Mouse (Mus musculus): ENCODE data around the gene Tcn2. TPM values are rescaled to one million over a fixed set of nuclear protein-coding genes. Genes with fewer than 3 reads are reported as not detected.
A peak's percentile ranks its signal among the peaks of the same experiment; 100 is the strongest.

Tcn2 gene
- polyA plus RNA-seq (2015; fragmentation: Nextera tagmentation; extraction: Ambion mirVana), result 34.8 and 37.3 TPM in 2 replicates

GRCm38 (mm10) chr11:3931511-3932211 is at the start of gene Tcn2:
TSS of gene Tcn2 (minus strand) at chr11:3932159.
- WGBS (ENCODE audit: insufficient replicate concordance), result under 1% methylated on average over 20 of the region's 26 CpGs
- H3K4me3 ChIP-seq (ENCODE audit: low read depth, low read length), result peak within 1 kb of the TSS; percentile 51
- peak within 1 kb of the TSS; percentile 26; the same call in 1 of the 2 replicates for H3K9ac ChIP-seq (ENCODE audit: low read depth, low read length)
- no peaks in the 10 kb centered on the region for H3K4me1 ChIP-seq (ENCODE audit: control insufficient read depth, low read depth, low read length)
- H3K9me3 ChIP-seq (replicated peaks; ENCODE audit: control insufficient read depth, low read length), result no peaks in the 10 kb centered on the region
- no peak within 1 kb of the TSS for H3K27ac ChIP-seq (ENCODE audit: low read length)
- H3K27me3 ChIP-seq (ENCODE audit: control insufficient read depth, insufficient read depth, low read depth, low read length), result no peaks in the 10 kb centered on the region
- ATAC-seq (ENCODE audit: low read depth), result peak; percentile 78
- no peaks in the 10 kb centered on the region for H3K36me3 ChIP-seq (ENCODE audit: control insufficient read depth, insufficient read depth)
- H3K4me2 ChIP-seq (ENCODE audit: low read depth, low read length), result peak within 1 kb of the TSS; percentile 49

GRCm38 (mm10) chr11:3981536-3981935 is 49.6 kb upstream of the Tcn2 start:
- ATAC-seq (ENCODE audit: low read depth), result no peak
- Histone ChIP-seq H3K36me3 (ENCODE audit: control insufficient read depth, insufficient read depth) (peaks cover 20% of the 10 kb centered on the region), H3K27me3 (ENCODE audit: control insufficient read depth, insufficient read depth, low read depth, low read length) (peaks cover 24% of the 10 kb centered on the region), H3K4me1 (ENCODE audit: control insufficient read depth, low read depth, low read length) (peaks cover 5% of the 10 kb centered on the region), H3K9me3 (replicated peaks; ENCODE audit: control insufficient read depth, low read length) (no peaks in the 10 kb centered on the region), H3K4me3 (ENCODE audit: low read depth, low read length) (no peak overlapping the region), H3K27ac (ENCODE audit: low read length) (no peak overlapping the region), H3K9ac (ENCODE audit: low read depth, low read length) (no peak overlapping the region), H3K4me2 (ENCODE audit: low read depth, low read length) (no peak overlapping the region)
- 48% methylated on average over 6 of the region's 6 CpGs for WGBS (ENCODE audit: insufficient replicate concordance)

- no peak overlapping the region for H3K27ac ChIP-seq (ENCODE audit: low read length)
- H3K9me3 ChIP-seq (replicated peaks; ENCODE audit: control insufficient read depth, low read length), result no peaks in the 10 kb centered on the region
- no peak for ATAC-seq (ENCODE audit: low read depth)
- peaks cover 10% of the 10 kb centered on the region for H3K27me3 ChIP-seq (ENCODE audit: control insufficient read depth, insufficient read depth, low read depth, low read length)
- no peak overlapping the region for H3K4me3 ChIP-seq (ENCODE audit: low read depth, low read length)
- peaks cover 5% of the 10 kb centered on the region for H3K4me1 ChIP-seq (ENCODE audit: control insufficient read depth, low read depth, low read length)
- no peak overlapping the region for H3K4me2 ChIP-seq (ENCODE audit: low read depth, low read length)
- 72% methylated on average over 5 of the region's 5 CpGs for WGBS (ENCODE audit: insufficient replicate concordance)
- H3K36me3 ChIP-seq (ENCODE audit: control insufficient read depth, insufficient read depth), result peaks cover 33% of the 10 kb centered on the region
- no peak overlapping the region for H3K9ac ChIP-seq (ENCODE audit: low read depth, low read length)
Observed at GRCm38 (mm10) chr11:3978421-3978820, 46.5 kb upstream of the Tcn2 start.

- Histone ChIP-seq H3K4me1 (ENCODE audit: control insufficient read depth, low read depth, low read length) (no peaks in the 10 kb centered on the region), H3K36me3 (ENCODE audit: control insufficient read depth, insufficient read depth) (peaks cover 47% of the 10 kb centered on the region), H3K9ac (ENCODE audit: low read depth, low read length) (no peak within 1 kb of the TSS), H3K9me3 (replicated peaks; ENCODE audit: control insufficient read depth, low read length) (no peaks in the 10 kb centered on the region), H3K27me3 (ENCODE audit: control insufficient read depth, insufficient read depth, low read depth, low read length) (no peaks in the 10 kb centered on the region), H3K4me3 (ENCODE audit: low read depth, low read length) (no peak within 1 kb of the TSS), H3K4me2 (ENCODE audit: low read depth, low read length) (no peak within 1 kb of the TSS), H3K27ac (ENCODE audit: low read length) (no peak within 1 kb of the TSS)
- WGBS (ENCODE audit: insufficient replicate concordance), result 82% methylated on average over 6 of the region's 6 CpGs
- no peak for ATAC-seq (ENCODE audit: low read depth)
Observed at GRCm38 (mm10) chr11:3976678-3977077, 44.7 kb upstream of the Tcn2 start, which contains the start of gene 4930556J24Rik. TSS of gene 4930556J24Rik (minus strand) at chr11:3976778.

- ATAC-seq (ENCODE audit: low read depth), result no peak
- H3K36me3 ChIP-seq (ENCODE audit: control insufficient read depth, insufficient read depth), result peaks cover 47% of the 10 kb centered on the region
Observed at GRCm38 (mm10) chr11:3974311-3974710, 42.4 kb upstream of the Tcn2 start.

GRCm38 (mm10) chr11:3973081-3973480 is 41.1 kb upstream of the Tcn2 start:
- no peak for ATAC-seq (ENCODE audit: low read depth)
- Histone ChIP-seq H3K27me3 (ENCODE audit: control insufficient read depth, insufficient read depth, low read depth, low read length) (no peaks in the 10 kb centered on the region), H3K9ac (ENCODE audit: low read depth, low read length) (no peak overlapping the region), H3K36me3 (ENCODE audit: control insufficient read depth, insufficient read depth) (peaks cover 46% of the 10 kb centered on the region), H3K27ac (ENCODE audit: low read length) (no peak overlapping the region), H3K9me3 (replicated peaks; ENCODE audit: control insufficient read depth, low read length) (no peaks in the 10 kb centered on the region), H3K4me1 (ENCODE audit: control insufficient read depth, low read depth, low read length) (no peaks in the 10 kb centered on the region), H3K4me3 (ENCODE audit: low read depth, low read length) (no peak overlapping the region), H3K4me2 (ENCODE audit: low read depth, low read length) (no peak overlapping the region)
- WGBS (ENCODE audit: insufficient replicate concordance), result 81% methylated on average over 7 of the region's 7 CpGs

More at GRCm38 (mm10) chr11:3974311-3974710, 42.4 kb upstream of the Tcn2 start:
- Histone ChIP-seq H3K4me1 (ENCODE audit: control insufficient read depth, low read depth, low read length) (no peaks in the 10 kb centered on the region), H3K9me3 (replicated peaks; ENCODE audit: control insufficient read depth, low read length) (no peaks in the 10 kb centered on the region), H3K9ac (ENCODE audit: low read depth, low read length) (no peak overlapping the region), H3K4me2 (ENCODE audit: low read depth, low read length) (no peak overlapping the region), H3K4me3 (ENCODE audit: low read depth, low read length) (no peak overlapping the region), H3K27ac (ENCODE audit: low read length) (no peak overlapping the region), H3K27me3 (ENCODE audit: control insufficient read depth, insufficient read depth, low read depth, low read length) (no peaks in the 10 kb centered on the region)
- 74% methylated on average over 3 of the region's 3 CpGs for WGBS (ENCODE audit: insufficient replicate concordance)

GRCm38 (mm10) chr11:3970361-3970760 is 38.4 kb upstream of the Tcn2 start:
- H3K36me3 ChIP-seq (ENCODE audit: control insufficient read depth, insufficient read depth), result peaks cover 26% of the 10 kb centered on the region
- no peak overlapping the region for H3K9ac ChIP-seq (ENCODE audit: low read depth, low read length)
- 85% methylated on average over 7 of the region's 7 CpGs for WGBS (ENCODE audit: insufficient replicate concordance)
- no peaks in the 10 kb centered on the region for H3K27me3 ChIP-seq (ENCODE audit: control insufficient read depth, insufficient read depth, low read depth, low read length)
- ATAC-seq (ENCODE audit: low read depth), result no peak
- no peaks in the 10 kb centered on the region; the same call in 1 of the 2 replicates for H3K4me1 ChIP-seq (ENCODE audit: control insufficient read depth, low read depth, low read length)
- H3K4me3 ChIP-seq (ENCODE audit: low read depth, low read length), result no peak overlapping the region
- no peak overlapping the region for H3K4me2 ChIP-seq (ENCODE audit: low read depth, low read length)
- H3K9me3 ChIP-seq (replicated peaks; ENCODE audit: control insufficient read depth, low read length), result no peaks in the 10 kb centered on the region
- H3K27ac ChIP-seq (ENCODE audit: low read length), result no peak overlapping the region

- no peak overlapping the region for H3K4me3 ChIP-seq (ENCODE audit: low read depth, low read length)
- no peaks in the 10 kb centered on the region for H3K27me3 ChIP-seq (ENCODE audit: control insufficient read depth, insufficient read depth, low read depth, low read length)
- H3K9me3 ChIP-seq (replicated peaks; ENCODE audit: control insufficient read depth, low read length), result no peaks in the 10 kb centered on the region
- H3K27ac ChIP-seq (ENCODE audit: low read length), result no peak overlapping the region
- no peak overlapping the region for H3K4me2 ChIP-seq (ENCODE audit: low read depth, low read length)
- WGBS (ENCODE audit: insufficient replicate concordance), result 61% methylated on average over 3 of the region's 3 CpGs
- ATAC-seq (ENCODE audit: low read depth), result no peak
- peaks cover 23% of the 10 kb centered on the region for H3K36me3 ChIP-seq (ENCODE audit: control insufficient read depth, insufficient read depth)
- peaks cover 2% of the 10 kb centered on the region for H3K4me1 ChIP-seq (ENCODE audit: control insufficient read depth, low read depth, low read length)
- H3K9ac ChIP-seq (ENCODE audit: low read depth, low read length), result no peak overlapping the region
Observed at GRCm38 (mm10) chr11:3969837-3970236, 37.9 kb upstream of the Tcn2 start.

- H3K4me1 ChIP-seq (ENCODE audit: control insufficient read depth, low read depth, low read length), result peaks cover 7% of the 10 kb centered on the region
- H3K4me2 ChIP-seq (ENCODE audit: low read depth, low read length), result peak overlapping the region; percentile 70
- H3K36me3 ChIP-seq (ENCODE audit: control insufficient read depth, insufficient read depth), result peaks cover 4% of the 10 kb centered on the region; the same call in 1 of the 2 replicates
- peak overlapping the region; percentile 56; the same call in 1 of the 2 replicates for H3K27ac ChIP-seq (ENCODE audit: low read length)
- WGBS (ENCODE audit: insufficient replicate concordance), result 5% methylated on average over 11 of the region's 11 CpGs
- H3K9ac ChIP-seq (ENCODE audit: low read depth, low read length), result peak overlapping the region; percentile 69
- peak; percentile 40; the same call in 1 of the 2 replicates for ATAC-seq (ENCODE audit: low read depth)
- H3K9me3 ChIP-seq (replicated peaks; ENCODE audit: control insufficient read depth, low read length), result no peaks in the 10 kb centered on the region
- H3K4me3 ChIP-seq (ENCODE audit: low read depth, low read length), result peak overlapping the region; percentile 80
- no peaks in the 10 kb centered on the region for H3K27me3 ChIP-seq (ENCODE audit: control insufficient read depth, insufficient read depth, low read depth, low read length)
Observed at GRCm38 (mm10) chr11:3964416-3965172, 32.6 kb upstream of the Tcn2 start.
